Mouse (Mus musculus): ENCODE results near the gene Cd63.

Cd63 gene

DNA sequence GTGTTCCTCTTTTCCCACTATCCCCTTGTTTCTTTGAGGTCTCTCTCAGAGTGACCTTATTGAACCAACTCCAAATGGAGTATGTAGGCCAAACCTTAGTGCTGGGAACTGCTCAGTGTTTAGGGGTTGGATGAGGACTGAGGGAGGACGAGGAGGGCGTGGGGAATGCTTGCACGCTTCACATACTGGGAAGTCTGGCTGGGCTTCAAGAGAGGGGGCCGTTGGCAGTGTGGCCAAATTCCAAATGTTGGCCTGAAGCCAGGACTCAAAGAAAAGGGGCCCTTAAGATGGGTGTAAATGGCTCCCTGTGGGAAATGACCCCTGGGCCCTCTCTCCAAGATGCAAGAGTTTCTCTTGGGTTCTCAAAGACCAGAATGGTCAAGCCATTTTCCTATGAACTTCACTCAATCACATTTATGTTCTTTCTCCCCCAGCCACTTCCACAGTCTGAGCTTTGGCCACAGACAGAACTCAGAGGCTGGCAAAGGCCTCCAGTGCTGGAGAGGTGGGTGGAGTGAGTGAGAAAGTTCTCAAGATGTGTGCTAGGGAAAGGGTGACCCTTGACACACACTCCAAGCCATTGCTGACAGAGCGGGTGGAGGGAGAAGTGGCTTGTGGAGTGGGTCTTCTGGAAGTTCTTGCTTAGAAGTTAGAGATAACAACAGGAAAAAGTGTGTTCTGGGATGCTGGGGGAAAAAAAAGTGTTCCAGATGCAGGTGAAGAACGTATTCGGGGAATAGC lies 29.0 kb downstream of the Cd63 start:
- no peak for DNase-seq (ENCODE audit: low read depth, low spot score)

DNA sequence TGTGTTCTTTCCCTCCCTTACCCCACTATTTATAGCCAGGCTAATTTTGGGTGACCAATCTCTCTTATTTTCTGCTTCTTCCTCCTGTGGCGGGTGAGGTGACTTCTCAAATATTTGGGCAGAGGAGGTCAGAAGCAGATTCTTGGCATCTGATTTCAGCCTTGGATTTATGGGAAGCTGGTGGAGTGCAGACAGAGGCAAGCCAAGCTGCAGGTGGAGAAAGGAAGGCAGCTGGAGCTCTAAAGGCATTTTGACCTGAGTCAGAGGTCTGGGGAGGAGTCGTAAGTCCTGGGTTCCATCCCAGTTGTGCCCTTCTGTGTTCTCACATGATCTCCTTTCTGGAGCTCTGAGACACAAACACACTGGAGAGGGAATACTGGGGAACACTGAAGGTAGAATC lies 30.7 kb downstream of the Cd63 start:
- DNase-seq (ENCODE audit: low read depth, low spot score): no peak

DNA sequence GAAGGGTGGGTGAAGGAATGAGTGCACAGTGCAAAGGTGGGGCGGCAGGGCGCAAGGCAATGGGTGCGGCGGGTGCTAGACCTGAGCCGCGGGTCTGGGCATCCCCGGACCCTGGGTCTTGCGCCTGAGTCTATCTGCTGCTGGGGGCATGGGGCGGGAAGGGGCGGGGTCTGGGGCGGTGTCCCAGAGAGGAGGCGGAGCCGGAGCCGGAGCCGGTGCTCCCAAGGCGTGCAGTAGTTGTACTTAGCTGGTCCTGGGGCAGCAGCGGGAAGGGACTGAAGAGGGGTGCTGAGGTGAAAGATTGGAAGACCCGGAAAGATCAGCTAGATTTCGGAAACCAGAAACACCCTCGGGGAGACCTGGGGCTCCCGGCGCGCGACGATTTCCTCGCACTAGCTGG lies 32.8 kb downstream of the Cd63 start, which contains the start of gene Itga7:
Gene Itga7, plus strand, starts transcription at position 245 of the 400 bp plus-strand sequence.
- peak; percentile 76 for DNase-seq (ENCODE audit: low read depth, low spot score)

GRCm38 (mm10) chr10:128933976-128934721 lies 33.4 kb downstream of the Cd63 start:
- DNase-seq (ENCODE audit: low read depth, low spot score): no peak

DNA sequence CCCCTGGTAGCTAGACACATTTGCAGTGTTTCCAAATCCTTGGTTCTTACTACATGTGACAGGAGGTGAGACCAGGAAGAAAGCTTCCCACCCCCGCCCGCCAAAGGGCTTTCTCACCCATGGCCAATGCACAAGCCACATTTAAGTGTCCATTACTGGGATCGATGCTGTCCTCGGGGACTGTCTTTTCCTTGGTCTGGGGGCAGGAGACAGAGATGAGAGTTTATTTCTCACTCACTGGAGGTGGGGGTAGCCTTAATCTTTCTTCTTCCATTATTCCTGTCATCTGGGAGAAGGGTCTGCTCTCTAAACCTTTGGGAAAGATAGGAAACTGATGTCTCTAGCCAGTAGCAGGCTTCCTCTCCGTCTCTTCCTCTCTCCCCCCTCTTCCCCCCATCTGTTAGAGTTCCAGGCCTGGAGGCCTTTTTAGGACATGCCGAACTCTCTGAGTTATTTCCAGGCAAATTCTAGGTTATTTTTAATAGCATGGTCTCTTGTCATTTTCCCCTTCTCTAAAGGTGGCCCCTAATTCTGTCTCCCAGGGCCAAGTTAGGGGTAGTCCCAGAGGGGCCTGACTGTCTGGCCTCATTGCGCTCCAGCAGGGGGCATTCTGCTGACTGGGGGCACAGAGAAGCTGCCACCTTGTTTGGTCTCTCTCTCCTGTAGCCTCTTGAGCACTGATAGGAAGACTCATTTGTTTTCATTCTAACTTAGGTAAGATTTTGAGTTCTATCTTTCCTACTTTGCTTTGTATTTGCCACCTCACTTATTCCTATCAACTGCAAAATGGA lies 34.4 kb downstream of the Cd63 start:
- DNase-seq (ENCODE audit: low read depth, low spot score): no peak

DNA sequence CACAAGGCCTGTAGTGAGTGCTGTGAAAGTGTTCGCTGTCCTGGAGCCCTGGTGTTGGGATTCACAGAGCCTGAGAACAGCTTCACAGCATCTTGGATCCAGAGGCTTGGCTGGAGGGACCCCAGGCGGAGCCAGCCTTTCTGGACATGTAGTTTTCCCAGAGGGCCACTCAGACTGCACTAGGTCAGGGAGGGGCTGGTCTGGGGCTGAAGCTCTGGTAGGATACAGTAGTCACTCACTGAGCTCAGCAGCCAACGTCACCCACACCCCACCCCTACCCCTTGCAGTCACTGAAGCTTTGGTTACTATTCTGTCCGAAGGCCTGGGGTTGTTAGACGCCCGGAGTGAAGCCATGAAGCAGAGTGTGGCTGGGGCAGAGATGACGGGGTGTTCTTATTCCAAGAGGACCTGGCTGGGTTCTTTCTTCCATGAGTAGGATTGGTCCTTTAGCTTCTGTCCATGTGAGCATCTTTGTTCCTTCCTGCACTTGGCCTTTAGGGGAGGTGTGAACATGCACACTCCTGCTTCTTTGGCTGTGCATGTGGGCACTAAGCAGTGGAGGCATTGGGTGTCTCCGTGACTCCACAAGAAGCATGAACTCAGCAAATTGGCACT lies 35.1 kb downstream of the Cd63 start:
- DNase-seq (ENCODE audit: low read depth, low spot score): no peak

- no peak for DNase-seq (ENCODE audit: low read depth, low spot score)
These were observed 37.1 kb downstream of the Cd63 start for GRCm38 (mm10) chr10:128937756-128938390.

- no peak for DNase-seq (ENCODE audit: low read depth, low spot score)
These were observed 37.7 kb downstream of the Cd63 start for GRCm38 (mm10) chr10:128938457-128938856.

- DNase-seq (ENCODE audit: low read depth, low spot score): no peak
These were observed 38.2 kb downstream of the Cd63 start for GRCm38 (mm10) chr10:128938974-128939373.

DNA sequence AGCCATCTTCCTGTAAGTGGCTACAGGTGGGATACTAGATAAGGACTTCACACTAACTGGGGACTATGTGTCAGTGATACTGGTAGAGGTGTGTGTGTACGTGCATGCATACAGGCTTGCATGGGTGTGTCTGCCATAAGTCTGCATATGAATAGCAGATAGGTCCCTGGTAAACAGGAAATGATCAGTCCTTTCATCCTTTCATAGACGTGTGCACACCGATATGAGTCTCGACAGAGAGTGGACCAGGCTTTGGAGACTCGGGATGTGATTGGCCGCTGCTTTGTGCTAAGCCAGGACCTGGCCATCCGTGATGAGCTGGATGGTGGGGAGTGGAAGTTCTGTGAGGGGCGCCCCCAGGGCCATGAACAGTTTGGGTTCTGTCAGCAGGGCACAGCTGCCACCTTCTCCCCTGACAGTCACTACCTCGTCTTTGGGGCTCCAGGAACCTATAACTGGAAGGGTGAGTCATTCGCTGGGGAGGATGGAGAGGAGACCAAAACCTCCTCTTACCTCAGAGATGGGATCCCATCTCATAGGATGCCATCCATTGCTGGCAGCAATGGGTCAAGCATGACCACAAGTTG lies 39.8 kb downstream of the Cd63 start:
- DNase-seq (ENCODE audit: low read depth, low spot score): no peak

DNA sequence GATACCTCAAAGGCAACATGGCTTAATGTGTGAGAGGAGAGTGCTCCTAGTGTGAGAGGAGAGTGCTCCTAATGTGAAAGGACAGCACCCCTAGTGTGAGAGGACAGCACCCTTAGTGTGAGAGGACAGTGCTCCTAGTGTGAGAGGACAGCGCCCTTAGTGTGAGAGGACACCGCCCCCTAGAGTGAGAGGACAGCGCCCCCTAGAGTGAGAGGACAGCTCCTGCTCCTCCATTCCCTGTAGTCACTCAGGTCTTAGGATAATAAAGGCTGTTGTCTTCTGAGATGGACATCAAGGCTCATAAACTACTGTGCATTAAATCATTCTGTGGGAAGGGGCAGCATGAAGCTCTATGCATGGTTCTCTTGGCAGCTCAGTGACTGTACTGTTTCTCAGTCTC lies 44.9 kb downstream of the Cd63 start:
- DNase-seq (ENCODE audit: low read depth, low spot score): peak; percentile 51

DNA sequence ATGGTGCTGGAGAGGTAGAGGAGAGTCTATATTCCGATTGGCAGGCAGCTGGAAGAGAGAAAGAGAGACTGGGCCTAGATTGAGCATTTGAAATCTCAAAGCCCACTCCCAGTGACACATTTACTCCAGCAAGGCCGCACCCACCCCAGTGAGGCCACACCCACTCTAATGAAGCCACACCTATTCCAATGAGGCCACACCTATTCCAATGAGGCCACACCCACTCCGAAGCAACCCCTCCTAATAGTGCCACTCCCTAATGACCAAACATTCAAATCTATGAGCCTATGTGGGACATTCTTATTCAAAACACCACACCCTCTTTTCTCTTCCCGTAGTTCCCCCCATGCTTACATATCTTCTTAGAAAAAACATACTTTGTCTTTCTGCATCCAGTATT lies 46.7 kb downstream of the Cd63 start:
- DNase-seq (ENCODE audit: low read depth, low spot score): peak; percentile 75

- DNase-seq (ENCODE audit: low read depth, low spot score): no peak
These were observed 49.6 kb downstream of the Cd63 start for GRCm38 (mm10) chr10:128950208-128950887.

DNA sequence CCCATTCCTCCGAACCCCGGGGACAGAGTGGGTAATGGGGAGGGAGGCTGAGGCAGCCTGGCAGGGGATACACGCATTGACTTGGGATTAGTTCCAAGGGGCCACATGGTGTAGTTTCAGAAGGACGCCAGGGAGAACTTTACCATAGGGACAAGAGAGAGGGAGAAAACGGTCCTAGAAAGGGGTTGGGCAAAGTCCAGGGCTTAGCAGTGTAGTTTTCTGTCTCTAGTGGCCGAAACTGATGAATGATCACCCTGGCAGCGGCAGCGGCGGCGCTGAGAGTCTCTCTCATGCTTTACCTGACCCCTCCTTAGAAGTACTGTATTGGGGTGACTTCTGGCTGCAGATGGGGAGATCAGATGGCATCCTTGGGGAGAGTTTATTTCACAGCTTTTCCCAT lies 57.6 kb downstream of the Cd63 start:
- DNase-seq (ENCODE audit: low read depth, low spot score): no peak

DNA sequence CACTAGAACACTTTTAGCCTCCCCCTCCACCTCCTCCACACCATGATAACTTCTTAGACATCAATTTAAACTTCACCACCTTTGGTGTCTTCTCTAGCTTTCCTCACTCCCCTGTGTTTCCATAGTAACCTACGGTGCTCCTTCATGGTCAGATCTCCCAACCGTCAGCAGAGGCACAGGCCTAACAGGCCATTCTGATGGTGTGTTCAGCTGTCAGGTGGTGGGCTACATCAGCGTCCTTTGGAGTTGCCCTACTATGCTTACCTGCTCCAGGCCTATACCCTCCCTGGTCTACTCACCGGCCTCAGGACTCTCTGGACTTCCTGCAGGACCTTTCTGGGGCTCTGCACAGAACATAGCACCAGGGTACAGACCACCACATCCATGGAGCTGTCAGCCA lies 59.4 kb downstream of the Cd63 start:
- DNase-seq (ENCODE audit: low read depth, low spot score): no peak

DNA sequence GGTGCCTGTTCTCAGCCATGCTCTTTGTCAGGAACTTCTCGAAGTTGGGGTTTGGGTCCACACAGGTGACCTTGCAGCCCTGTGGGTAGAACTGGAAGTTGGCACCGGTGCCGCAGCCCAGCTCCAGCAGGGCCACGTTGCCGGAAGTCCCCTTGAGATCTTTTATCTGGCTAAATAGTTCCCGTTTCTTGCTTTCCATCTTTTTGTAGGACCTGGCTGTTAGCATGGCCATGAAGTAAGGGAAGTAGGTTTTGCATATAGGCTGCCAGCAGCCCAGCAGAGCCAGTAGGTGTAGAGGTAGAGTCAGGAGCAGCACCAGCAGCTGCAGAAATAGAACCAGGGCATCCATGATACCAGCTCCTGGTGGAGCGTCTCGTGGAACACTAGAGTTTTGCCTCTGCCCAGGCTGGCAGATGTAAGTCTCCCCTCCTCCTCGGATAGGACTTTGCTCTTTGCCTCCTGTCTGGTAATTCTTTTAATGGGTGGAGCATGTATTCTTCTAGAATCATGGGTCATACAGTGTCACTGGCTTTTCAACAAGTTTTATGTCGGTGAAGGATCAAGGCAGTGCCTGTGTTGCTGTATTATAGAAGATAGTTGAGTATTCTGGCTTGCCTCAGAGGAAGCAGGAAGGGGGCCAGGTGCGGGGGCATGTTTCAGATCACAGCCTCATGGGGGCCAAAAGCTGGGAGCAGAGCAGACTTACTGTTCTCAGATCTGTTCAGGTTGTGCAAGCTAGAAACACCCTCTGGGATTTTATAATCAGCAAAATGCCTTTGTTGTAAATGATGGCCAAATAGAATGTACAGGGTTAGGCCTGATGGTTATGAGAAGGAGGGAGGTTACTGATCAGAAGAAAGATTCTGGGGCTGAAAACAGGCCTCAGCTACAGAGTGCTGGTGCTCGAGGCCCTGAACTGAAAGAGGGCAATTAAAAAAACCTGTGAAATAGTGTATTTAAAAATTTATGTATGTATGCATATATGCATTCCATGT lies 60.1 kb downstream of the Cd63 start, which contains the start of gene Mettl7b:
Gene Mettl7b, minus strand, starts transcription at position 399 of the 995 bp plus-strand sequence.
- DNase-seq (ENCODE audit: low read depth, low spot score): no peak

Data from R1 (cell line).